Mouse (Mus musculus) MN1 (cell line): ENCODE measurements around the gene Rarg.

Experiments used
- DNase-seq: peaks from one replicate; pipeline ENCODE4 v3.0.0-alpha.2; 2016; ENCODE audit warnings: low spot score

Rarg gene

DNA sequence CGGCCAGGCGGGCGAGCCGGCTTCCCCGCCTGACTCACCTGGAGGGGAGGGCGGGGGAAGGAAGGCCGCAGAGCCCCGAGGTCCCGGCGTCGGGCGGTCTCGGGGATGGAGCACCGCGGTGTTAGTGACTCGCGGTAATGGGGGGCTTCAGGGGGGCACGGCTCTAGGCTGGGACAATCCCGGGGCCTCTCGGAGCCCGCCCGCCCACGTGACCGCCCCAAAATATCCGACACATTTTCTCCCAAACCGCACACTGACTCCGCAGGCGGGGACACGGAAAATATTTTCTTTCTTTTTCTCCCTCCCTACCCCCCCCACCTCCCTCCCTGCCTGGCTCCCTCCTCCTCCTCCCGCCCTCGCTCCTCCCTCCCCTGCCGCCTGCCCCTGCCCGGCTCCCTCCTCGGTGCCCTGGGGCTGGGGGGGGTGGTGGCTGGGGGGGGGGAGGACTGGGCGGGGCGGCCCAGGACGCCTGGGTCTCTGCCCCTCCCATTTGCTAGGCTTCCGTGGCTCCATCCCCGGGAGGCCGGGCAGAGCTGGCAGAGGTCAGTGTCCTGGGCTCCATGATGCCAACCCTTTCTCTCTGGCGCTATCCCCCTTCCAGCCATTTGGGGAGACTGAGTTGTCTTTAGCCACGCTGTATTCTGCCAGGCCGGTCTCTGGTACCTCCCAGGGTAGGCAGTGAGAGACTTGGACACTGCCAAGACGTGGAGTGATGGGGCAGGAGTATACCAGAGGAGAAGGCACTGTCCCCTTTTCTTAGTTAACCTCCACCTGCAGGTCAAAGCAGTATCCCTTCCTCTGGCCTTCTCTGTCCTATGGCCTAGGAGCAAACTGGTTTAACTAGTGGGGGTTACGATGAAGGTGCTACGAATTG lies at the start of gene Rarg:
TSS of gene Rarg (minus strand) at position 316 of the 874 bp plus-strand sequence.
- DNase-seq, result peak; percentile 91

DNA sequence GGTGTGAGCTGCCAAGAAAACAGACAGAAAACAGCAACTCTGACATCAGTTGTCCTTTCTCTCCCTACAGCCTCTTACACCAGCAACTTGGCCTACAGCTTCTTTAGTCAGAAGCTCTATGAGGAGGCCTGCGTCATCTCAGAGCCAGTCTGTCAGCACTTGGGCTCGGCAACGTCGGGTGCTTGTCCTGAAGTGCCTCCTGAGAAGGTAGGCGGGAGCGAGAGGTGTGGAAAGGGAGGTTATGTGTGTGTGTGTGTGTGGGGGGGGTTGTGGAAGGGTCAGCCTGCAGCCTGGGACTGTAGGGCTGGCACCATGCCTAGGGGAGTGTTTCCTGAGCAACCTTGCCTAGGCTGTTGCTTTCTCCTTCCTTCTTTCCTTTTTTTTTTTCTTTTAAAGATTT lies 45.2 kb upstream of the Rarg start:
- peak; percentile 80 for DNase-seq

DNA sequence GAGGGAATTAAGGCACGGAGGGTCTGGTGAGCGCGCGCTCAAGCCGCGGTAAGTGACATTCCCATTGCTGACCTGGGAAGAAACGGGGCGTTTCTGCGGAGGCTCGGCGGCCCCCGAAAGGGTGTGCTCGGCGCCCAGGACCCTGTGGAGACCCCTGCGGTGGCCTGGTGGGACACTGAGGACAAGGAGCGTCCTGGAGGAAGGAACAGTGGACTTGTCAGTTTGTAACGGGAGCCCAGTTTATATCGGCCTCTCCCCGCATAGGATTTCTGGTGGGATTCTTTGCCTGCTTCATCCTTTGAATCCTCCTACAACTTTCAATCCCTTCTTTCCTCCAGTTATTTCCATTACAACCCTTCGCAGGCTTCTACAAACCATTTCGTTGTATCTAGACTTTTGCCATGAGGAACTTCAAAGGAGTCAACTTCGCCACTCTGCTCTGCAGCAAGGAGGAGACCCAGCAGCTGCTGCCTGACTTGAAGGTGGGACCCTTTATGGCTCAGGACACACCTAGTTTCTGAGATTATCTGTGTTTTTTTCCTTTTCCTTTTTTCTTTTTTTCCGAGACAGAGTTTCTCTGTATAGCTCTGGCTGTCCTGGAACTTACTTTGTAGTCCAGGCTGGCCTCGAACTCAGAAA lies 39.2 kb upstream of the Rarg start:
- peak; percentile 23 for DNase-seq

DNA sequence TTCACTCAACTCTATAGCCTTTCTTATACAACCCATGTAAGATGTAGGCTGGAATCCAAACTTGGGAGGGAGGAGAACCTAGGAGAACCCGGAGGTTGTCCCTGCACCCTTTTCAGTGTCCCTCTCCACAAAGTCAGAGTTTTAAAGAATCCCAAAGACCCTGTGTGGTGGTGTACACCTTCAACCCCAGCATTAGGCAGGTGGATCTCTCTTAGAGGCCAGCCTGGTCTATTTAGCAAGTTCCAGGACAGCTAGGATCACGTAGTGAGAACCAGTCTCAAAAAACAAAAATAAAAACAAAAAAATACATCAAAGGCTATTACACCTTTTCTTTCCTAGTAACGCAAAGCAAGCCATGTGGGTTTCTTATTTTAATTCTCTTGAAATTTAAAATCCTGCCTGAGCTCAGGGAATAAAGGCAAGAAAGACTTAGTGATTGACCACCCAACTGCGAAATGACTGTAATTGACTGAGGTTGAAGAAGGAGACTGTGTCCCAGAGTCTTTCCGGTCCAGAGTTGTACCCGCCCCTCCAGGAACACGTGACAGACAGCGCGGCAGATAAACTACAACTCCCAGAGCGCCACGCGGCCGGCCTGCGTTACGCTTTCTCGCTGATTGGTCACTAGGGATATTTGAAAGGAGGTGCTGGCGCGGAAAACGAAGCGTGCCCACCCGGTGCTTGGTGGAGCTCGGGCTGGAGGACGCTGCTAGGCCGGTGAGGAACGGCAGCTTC lies 38.5 kb upstream of the Rarg start, which contains the start of gene Espl1:
TSS of gene Espl1 (plus strand) at position 634 of the 735 bp plus-strand sequence.
- peak; percentile 97 for DNase-seq

DNA sequence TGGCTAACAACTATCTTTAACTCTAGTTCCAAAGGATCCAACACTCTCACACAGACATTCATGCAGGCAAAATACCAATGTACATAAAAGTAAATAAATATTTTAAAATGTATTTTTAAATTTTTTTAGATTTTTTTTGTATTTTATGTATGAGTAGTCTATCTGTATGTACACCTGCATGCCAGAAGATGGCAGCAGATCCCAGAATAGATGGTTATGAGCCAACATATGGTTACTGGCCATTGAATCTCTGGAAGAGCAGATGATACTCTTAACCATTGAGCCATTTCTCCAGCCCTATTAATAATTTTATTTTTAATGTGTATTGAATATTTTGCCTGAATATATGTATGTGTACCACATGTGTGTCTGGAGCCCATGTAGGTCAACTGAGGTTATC lies 30.1 kb upstream of the Rarg start:
- peak; percentile 79 for DNase-seq

DNA sequence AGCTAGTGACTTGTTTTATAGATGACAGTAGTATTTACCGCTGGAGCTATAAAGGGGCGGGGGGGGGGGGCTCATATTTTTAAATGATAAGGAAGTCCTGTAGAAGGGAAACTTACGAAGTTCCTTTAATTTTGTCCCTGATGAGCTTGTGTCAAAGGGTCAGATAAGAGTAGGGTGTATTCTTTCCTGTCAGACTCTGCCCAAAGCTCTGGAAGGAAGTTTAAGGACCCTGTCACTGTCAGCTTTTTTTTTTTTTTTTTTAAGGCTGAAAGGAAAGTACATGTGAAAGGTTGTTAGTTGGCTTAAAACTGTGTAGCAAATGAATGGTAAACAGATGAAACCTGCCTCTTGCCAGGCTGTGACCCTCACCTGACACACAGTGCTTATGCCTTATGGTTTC lies 26.3 kb upstream of the Rarg start:
- DNase-seq, result no peak

DNA sequence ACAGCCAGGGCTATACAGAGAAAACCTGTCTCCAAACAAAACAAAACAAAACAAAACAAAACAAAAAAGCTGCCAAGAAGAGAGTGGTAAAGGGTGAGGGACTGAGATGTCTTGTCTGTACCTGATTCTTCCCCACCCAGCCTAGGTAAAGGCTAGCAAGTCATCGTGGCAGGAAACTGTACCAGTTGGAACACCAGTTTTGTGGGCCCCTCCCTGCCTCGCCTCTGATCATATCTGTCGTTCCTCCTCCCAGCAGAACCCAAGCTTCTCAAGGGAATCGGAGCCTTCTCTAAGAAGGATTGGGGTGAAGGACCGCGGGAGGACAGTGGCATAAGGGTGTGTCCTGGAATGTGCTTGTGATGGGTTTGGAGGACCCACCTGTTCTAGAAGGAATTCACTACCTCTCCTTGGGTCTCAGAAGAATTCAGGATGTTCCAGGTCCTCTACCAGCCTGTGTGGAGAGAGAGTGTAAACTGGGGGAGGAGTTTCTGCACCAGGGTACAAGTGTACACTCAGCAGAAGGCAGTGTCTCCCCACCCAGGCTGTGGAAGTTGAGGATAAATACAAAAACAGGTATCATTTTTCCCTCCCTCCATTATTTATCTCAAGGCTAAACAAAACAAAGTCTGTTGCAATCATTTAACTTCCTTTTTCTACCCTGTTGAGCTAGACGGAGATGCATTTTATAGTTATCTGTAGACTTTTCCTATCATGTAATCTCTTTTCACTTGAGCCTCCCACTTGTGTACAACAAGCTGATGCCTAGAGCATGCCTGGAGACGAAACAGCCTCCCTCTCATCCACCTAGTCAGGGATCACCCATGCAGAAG lies 25.4 kb upstream of the Rarg start:
- no peak for DNase-seq

DNA sequence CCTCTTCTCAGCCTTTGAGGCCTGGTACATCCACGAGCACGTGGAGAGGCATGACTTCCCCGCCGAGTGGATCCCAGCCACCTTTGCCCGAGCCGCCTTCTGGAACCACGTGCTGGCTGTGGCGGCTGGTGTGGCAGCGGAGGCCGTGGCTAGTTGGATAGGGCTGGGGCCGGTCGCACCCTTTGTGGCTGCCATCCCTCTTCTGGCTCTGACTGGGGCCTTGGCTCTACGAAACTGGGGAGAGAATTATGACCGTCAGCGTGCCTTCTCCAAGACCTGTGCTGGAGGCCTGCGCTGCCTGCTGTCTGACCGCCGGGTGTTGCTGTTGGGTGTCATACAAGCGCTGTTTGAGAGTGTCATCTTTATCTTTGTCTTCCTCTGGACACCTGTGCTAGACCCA lies 23.3 kb upstream of the Rarg start:
- no peak for DNase-seq

DNA sequence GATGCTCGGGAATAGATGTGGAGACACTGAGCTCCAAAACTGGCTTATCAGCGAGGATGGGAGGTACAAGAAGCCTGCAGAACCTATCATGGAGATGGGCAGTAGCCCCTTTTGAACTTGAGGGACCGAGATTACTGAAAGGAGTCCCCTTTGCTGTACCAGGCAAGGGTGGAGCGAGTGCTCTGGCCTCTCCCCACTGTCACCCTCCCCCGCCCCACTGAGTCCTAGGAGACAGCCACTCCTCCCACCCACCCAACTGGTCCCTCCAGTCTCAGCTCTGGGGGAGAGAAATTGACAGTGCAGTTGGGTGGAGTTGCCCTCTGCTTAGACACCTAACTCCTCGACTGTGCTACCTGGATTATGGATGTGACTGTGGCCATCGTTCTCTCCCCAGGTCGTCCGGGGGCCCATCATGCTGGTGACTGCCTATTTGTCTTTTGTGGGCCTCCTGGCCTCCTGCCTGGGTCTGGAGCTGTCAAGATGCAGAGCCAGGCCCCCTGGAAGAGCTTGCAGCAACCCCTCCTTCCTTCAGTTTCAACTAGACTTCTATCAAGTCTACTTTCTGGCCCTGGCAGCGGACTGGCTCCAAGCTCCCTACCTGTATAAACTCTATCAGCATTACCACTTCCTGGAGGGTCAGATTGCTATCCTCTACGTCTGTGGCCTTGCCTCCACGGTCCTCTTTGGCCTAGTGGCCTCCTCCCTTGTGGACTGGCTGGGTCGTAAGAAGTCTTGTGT lies 22.6 kb upstream of the Rarg start:
- no peak for DNase-seq

DNA sequence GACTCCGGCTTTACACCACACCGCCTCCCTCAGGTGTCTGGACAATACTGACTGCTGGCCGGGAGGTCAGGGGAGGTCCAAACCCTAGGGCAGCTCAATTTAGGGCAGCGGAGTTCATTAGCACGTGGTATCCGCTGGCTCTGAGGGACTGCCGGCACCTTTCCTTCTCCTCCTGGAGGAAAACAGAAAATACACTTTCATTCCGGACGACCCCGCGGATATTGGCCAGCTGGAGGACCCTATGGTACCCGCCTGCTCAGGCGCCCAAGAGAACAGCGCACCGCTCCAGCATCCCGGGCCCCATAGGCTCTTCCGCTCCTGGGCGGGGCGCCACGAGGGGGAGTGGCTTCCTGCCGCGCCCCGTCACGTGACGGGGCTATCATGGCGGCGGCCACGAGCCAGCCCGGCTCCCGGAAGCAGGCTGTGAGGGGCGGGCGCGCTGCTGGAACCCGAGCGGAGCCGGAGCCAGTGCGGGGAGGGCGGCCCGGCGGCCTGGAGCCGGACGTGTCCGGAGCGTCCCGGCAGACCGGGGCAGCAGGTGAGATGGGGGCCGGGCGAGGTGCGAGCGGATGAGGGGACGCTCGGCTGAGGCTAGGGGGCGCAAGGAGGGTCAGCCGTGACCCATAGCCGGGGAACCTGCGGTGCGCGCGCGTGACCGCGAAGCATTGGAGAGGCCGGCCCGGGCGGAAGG lies 21.9 kb upstream of the Rarg start, which contains the start of gene Mfsd5:
TSS of gene Mfsd5 (plus strand) at position 363 of the 691 bp plus-strand sequence.
- peak; percentile 97 for DNase-seq

DNA sequence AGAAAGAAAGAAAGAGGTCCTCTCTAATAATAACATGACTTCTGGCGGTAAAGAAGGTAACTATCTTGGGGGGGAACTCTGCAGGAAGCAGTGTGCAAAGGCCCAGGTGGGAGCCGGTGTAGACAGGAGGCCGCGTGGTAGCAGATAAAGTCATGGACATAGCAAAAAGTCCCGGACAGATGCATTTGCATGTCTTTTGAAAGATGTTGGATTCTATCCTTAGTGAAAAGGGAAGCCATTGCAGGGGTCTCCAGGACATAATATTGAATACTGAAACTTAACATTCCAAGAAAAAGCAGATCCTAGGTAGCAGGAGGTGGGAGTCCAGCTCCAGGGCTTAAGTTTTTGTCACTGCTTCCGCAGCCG lies 21.4 kb upstream of the Rarg start:
- DNase-seq, result no peak

DNA sequence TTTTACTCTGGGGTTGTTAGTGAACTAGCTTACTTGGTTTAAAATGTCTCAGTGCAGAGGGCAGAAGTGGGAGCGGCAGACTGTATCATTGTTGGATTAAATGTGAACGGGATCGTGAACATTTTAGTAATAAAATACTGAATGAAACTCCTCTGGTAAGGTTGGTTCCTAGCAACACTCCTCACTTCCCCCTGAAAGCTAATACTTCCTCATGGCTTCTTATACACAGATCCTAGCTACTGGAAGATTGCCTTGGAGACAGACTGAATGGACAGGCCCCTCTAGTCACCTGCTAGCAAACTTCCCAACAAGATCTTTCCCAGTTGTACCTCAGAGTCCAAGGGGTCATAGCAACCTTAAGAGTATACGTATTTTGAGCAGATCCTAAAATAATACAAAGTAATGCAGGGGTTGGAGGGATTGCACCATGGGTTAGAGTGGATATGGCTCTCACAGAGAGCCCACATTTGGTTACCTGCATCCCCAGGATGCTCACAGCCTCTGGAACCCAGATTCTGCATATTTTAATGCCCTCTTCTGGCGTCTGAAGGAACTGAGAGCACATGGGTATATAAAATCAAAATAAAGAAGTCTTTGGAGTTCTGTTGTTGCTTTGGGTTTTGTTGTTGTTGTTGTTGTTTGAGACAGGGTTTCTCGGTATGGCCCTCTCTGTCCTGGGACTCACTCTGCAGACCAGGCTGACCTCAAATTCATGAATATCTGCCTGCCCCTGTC lies 16.8 kb upstream of the Rarg start:
- no peak for DNase-seq

DNA sequence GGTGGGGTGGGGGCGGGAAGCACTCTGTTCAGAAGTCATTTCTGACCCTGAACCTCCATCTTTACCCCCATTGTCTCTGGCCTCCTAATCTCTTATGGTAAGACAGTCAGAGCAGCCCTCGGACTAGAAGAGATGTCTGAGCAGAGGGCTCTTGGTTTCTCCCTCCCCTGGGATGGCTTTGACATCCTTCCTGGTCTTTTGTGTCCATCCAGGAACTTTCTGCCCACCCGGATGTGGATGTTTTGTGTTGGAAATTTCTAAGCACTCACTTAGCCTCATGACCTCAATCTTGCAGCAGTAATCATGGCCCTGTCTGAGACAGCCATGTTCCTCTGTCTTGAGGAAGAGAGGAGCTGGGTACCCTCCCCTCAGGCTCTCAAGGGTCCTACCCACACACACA lies 14.1 kb upstream of the Rarg start:
- no peak for DNase-seq

DNA sequence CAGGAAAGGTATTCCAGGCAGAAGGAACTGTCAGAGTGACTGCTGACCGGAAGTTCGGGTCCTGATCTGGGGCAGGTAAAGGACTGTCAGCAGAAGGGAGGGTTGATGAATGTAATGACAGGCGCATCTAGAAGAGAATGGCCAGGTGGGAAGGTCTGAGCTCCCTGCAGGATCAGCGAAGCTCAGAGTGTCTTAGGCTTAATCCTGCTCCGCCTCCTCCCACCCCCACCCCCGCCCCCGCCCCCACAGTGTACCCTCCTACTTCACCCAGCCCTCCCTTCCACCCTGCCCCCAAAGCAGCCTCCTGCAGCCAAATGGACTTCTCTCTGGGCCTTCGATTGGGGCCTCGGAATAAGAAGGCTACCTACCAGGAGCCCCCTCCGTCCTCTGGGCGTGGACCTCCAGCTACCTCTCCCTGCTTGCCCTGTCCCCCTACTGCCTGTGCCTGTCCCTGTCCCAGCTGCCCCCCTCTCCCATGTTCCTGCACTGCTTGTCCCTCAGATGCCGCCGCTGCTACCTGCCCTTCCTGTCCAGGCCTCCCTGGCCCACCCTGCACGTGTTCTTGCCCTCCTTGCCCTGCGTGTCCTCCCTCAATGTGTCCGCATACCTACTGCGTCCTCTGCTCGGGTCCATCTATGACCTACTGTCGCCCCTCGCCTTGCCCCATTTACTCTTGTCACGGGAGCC lies 13.1 kb upstream of the Rarg start, which contains the start of gene Gm9918:
TSS of gene Gm9918 (plus strand) at position 290 of the 687 bp plus-strand sequence.
- peak; percentile 42 for DNase-seq

DNA sequence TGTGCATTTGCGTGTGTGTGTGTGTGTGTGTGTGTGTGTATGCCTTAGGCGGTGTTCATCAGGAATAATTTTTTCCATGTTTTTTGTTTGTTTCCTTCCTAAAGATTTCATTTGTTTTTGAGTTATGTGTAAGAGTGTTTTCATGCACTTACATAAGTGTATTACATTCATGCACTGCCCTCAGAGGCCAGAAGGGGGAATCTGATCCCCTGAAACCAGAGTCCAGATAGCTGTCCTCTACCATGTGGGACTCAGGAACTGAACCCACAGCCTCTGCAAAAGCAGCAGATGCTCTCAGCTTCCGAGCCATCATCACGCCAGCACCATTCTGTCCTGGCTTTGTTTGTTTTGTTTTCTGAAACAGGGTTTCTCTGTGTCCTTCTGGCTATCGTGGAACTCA lies 8.2 kb upstream of the Rarg start:
- DNase-seq, result no peak

DNA sequence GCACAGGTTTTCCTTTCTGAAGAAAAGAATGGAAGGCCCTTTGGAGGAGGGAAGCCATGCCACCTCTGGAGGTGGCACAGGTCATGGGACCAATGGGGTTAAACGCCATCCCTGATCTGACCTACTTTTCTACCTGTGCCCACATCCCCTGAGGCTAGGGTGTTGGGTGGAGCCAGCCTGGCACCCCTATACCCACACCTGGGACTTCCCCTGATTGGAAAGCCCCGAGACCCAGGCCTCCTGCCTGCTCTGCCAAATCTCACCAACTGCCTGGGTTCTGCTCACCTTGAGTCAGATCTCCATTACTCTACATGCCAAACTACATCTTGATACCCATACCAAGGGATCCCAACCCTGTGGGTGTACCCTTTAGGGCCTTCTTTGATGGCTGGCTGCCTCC lies 5.7 kb upstream of the Rarg start:
- no peak for DNase-seq

DNA sequence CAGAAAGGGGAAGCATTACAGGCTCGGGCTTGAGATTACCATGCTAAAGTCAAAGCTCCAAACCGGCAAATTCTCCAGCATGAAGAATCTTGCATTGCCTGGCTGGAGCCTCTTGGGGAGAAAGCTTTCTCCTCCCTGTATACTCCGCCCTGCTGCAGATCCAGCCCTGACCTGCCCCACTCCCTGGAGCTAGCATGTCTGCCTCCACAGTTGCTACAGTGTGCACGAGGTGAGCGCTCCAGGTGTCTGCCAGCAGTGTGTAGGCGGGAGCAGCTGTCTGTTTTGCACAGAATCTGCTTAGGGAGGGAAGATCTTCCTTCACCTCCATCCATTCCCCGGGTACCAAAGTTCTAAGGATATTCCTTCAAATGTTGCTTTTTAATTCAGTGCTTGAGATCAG lies 5.3 kb upstream of the Rarg start:
- no peak for DNase-seq

DNA sequence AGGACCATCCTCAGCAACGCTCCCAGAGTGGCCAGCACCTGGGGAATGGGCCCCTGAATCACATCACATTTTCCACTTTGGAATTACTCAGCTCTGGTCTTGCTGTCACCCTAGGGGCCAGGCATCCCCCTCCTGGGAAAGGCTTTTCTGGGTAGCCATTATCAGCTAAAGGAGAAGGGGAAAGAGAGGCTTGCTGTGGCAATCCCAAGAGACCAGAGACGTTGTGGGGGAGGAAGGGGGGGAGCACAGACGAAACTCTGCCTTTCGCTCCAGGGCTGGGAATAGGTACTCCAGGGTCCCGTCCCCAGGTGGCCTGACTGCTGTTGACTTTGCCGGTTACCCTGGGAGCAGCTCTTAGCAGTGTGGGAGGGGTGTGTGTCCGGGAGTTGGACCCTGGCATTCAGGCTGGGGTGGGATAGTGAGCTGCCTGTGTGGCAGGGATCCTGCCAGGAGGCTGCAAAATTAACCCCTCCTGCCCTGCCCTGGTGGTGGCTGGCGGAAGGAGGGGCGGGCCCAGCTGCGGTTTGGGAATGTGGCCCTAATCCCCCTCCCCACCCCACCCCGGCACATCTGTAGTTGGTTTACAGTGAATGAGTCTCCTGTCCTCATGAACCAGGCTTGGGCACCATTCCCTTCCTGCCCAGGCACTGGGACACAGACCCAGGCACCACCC lies 1.4 kb upstream of the Rarg start:
- peak; percentile 64 for DNase-seq

DNA sequence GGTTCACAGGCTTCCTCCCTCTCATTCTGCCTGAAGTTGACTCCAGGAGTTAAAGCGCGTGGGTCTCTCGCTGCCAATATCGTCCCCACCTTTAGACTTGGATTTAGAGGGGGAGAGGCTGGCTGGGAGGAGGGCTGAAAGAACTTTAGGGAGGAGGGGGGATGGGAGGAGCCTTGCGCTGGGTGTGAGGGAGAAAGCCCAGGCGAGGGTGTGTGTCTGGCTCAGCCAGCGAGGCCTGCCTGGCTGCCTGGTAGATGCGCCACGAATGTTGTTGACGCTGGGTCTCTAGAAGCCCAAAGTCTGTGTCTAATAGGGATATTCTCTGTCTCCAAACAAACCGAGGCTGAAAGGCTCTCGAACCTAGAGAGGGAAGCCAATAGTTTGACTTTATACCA lies 756 bp upstream of the Rarg start:
- DNase-seq, result peak; percentile 84
